Mouse (Mus musculus) left cerebral cortex, postnatal 10 days (tissue): ENCODE measurements around the gene Tbc1d1. TPM values are rescaled to one million over a fixed set of nuclear protein-coding genes. Genes with fewer than 3 reads are reported as not detected.

Source experiments
- DNase-seq, 2 experiments: peaks; one replicate each; pipeline ENCODE4 v3.0.0; 2021 to 2022; ENCODE audit warnings: low spot score in 2 of 2, mixed read lengths in 1 of 2; ENCODE audit errors: extremely low spot score in 1 of 2
- intact Hi-C: fragments of 180-260 bp; cut with DNase I; formaldehyde crosslinking; loops from one replicate; pipeline ENCODE4 v1.15.1; 2025
- total RNA-seq, 2 experiments: library from RNA; stranded (reverse); gene quantifications; 2 replicates each; pipeline ENCODE4 v1.2.3; 2021

Tbc1d1 gene
- total RNA-seq, 2 experiments from 2014 or later = 14.0 to 15.4 TPM

DNA sequence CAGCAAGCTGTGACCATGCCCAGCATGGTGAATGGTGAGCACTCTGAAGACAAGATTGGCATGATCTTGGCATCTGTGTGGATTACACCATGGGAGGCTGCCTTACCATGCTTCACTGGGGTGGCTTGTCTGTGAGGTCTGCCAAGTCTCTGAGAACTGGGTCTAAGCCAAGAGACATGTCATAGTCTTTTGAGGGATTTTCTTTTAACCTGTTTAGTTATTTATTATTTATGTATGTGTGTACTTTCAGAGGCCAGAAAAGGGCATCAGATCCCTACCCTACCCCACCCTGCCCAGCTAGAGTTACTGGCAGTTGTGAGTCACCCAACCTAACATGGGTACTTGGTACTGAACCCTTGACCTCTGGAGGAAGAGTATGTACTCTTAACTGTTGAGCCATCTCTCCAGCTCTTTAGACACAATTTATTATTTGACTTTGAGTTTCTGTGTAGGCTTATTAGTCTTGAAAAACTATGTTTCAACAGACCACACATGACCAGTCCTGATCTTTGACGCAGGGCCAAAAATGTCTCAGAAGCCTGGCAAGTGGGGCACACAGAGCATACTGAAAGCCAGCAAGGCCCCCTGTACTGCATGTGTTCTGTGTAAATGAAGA is 40.3 kb downstream of the Tbc1d1 start:
- intact Hi-C loops = no loop called here

DNA sequence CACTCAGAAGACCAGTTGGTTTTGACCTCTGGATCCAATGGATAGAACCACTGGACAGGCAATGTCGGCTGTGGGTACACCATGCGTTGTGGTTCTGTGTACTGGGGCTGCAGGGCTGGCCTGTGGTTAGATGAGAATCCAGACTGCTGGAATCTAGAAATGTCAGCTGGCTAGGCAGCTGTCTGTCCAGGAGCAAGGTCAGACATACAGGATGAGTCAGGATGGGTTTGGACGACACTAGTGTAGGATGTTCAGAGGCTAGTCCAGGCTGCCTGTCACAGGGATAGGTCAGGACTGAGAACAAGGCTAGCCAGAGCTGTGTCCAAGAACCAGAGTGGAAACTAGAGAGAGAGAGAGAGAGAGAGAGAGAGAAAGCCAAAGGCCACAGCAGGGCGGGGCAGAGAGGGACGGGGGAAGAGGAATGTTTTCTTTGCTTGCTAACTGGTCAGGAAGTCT is 40.8 kb downstream of the Tbc1d1 start:
- intact Hi-C loops = no loop called here
- DNase-seq = peak in 1 of 2 experiments; percentile 32

More for the DNA sequence above, 40.3 kb downstream of the Tbc1d1 start:
- DNase-seq = no peak

DNA sequence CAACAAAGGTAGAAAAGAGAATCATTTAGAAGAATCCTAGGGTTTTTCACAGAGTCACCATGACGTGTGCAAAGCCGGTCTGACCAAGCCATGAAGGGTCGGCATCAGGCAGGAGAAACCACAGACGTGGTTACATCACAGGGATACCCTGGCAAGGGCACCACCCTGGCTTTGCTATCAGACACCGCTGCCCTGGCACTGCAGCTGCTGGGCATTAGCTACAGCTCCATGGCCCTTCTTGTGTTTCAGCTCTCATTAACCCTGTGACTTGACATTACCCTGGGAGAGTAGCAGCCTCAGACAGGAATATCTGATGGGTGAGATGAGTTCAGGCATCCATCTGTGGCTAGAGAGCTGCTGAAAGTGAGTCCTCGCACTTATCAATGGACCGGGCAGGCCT is 42.5 kb downstream of the Tbc1d1 start:
- intact Hi-C loops = no loop called here
- DNase-seq = no peak

DNA sequence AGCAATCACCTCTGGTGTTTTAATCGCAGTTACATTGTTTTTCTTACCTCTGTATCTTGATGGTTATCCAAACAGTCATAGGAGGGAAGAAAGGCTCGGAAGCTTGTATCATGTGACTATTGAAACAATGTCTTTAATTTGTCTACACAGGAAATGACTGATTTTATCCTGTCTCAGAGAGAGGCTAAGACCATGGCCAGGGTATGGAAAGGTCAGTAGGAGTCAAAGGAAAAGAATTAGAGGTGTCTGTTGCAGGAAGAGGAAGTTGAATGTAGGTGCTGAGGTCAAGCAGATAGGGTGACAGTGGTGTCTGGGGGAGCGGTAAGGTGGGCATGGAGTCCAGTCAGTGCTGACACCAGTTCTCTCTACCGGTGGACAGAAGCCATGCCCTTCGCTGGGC is 45.0 kb downstream of the Tbc1d1 start:
- intact Hi-C loops = loop anchor here (5.0 kb wide), 1 partner anchor 56 kb away; no protein-coding TSS in a partner anchor
- DNase-seq = no peak

DNA sequence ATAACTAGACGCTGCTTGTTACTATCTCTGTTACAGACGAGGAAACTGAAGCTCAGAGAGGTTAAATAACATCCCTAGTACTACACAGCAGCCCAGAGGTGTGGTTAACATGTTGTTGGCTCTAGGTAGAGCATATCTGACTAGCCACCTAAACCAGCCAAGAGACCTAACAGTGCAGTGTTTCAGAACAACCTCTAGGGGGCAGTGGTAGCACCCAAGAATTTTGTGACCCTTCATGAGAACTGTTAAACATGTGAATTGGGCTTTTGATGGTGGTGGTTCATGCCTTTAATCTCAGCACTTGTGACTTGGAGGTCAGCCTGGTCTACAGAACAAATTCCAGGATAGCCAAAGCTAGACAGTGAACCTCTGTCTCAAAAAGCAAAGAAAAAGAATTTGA is 46.2 kb downstream of the Tbc1d1 start:
- no peak for DNase-seq
- intact Hi-C loops = loop anchor here (5.0 kb wide), 1 partner anchor 55 kb away; no protein-coding TSS in a partner anchor

DNA sequence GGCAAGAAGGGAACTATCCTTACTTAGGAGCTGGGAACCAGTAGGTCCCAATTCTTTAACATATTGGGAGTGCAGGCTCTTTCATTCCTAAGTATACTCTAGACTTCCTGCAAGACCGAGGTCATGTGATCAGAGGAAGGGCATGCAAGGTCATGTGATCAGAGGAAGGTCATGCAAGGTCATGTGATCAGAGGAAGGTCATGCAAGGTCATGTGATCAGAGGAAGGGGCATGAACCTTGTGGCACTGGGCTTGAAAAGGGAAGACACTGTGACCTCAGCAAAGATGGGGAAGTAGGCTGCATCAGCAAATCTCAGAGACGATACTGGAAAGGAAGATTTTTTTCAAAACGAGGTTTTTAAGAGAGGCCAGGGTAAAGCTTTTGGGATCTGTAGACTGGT is 49.5 kb downstream of the Tbc1d1 start:
- no peak for DNase-seq
- intact Hi-C loops = no loop called here

DNA sequence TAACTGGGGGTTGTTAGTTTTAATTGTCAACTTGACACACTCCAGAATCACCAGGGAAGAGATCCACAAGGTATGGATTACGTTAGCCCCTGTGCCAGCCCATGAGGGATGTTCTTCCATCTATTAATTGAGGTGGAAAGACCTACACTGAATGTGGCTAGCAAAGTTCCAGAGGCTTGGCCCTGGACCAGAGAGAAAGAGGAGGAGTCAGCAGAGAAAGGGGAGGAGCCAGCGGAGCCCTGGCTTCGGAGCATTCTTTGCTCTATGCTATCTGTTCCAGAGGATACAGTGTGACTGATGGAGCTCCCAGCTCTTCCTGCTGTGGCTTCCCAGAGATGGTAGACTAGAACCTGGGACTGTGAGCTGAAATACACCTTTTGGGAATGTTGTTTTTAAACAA is 50.3 kb downstream of the Tbc1d1 start:
- no peak for DNase-seq
- intact Hi-C loops = no loop called here

DNA sequence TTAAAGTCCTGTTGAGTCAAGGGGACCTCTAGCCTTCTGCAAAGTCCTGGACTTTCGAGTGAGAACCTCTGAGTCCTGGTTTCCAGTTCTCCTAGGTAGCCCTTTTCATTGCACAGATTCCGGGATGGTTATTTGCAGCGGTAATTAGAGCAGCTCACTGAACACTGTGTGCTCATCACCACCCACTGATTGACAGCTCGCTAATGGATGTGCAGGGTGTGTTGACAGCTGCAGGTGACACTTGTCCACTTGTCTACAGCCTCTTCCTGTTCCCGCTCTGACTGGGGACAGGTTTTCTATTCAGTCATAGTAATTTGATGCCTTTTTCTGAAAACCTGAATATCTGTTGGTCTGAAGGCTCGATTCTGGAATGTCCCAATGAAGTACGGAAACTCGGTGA is 50.8 kb downstream of the Tbc1d1 start:
- no peak for DNase-seq
- intact Hi-C loops = no loop called here

DNA sequence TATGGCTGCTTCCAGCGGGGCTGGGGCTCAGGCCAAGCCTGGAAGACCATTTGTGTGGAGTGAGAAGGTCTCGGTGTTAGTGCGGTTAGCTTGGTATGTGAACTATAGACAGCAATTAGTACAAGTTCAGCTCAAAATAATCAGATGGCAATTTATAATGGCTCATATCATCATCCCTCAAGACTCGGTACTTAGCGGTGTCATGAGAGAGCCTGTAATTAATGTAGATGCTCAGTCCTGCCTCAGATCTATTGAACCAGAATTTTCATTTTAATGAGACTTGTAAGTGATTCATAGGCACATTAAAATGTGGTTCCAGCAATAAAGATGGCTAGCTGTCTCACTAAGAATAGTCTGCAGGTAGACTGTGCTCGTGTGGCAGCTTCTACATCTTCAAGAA is 51.7 kb downstream of the Tbc1d1 start:
- intact Hi-C loops = no loop called here
- no peak for DNase-seq

DNA sequence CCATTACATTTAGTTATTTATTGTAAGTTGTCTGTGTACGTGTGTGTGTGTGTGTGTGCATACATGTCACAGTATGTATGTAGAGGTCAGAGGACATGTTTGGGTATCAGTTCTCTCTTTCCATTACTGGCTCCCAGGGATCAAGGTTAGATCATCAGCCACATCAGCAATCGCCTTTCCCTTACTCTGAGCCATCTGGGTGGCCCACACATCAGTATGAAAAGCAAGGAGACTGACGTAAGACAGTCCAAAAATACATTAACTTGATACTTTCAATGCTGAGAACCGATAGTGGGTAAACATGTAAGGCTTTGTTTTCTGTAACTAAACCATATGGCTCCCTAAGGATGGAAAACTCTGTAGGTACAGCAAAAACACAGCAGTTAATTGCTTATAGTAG is 54.7 kb downstream of the Tbc1d1 start:
- DNase-seq = no peak
- intact Hi-C loops = no loop called here

DNA sequence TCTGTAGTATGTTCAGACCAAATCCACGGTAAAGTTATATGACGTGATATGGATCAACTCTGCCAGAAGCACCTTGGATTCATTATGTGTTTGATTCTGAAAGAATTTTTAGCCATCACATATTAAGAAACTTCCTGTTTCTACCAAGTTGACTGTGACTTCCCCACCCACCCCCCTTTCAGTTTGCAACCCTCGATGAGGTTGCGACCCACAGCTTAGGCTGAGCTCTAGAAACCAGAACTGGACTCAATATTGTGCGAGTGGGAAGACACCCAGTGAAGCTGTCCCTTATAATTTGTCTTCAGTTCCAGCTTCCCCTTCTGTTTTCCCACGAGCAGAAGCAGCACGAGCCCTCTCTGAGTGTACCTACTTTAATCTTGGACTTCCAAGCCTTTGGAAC is 55.2 kb downstream of the Tbc1d1 start:
- DNase-seq = no peak
- intact Hi-C loops = no loop called here

DNA sequence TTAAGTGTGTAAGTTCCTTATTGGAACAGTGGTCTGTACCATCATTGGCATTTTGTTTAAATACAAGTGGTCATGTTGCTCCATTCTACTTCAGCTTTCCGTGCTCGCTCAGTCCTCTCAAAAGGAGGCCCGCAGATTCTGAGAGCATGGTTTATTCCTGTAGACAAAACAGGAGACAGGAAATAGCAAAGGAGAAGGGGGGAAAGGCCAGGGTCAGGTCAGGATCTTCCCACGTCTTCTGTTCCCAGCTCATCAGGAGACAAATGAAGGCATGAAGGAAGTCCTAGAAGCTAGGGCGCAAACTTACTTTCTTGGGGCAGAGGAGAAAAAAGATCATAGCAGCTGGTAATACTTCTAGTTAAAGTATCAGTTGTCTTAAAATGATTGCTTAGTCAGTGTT is 56.1 kb downstream of the Tbc1d1 start:
- DNase-seq = no peak
- intact Hi-C loops = no loop called here

DNA sequence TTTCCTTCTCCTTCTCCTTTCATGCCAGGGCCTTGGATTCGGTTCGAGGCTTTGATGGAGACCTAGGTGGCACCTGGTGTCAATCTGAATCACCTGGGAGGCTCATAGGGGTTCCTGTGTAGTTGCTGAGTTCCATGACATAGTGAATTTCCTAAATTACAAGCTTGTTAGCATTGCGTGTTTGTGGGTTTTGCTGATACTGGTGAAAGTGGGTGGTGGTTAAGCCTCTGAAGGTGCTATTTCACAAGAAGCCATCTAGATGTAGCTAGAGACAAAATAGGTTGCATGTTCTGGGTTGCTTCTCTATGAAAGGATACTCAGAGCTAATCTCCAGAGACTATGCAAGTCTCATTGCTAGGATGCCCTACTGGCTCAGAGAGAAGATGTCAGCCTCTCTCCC is 56.5 kb downstream of the Tbc1d1 start:
- intact Hi-C loops = no loop called here
- DNase-seq = no peak

DNA sequence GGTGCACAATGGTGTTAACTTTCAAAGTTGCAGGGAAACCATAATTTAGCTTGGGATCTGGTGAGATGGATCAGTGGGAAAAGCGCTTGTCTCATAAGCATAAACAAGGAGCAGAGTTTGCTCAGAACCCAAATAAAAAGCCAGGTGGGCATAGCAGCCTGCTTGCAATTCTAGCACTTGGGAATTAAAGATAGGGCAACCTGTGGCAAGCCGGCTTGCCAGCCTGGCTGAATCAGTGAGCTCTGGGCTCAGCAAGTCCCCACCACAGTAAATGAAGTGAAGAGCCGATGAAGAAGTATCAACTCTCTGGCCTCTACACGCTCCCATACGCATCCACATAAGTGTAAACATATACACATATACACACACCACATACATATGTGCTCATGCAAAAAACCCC is 59.7 kb downstream of the Tbc1d1 start:
- no peak for DNase-seq
- intact Hi-C loops = no loop called here

DNA sequence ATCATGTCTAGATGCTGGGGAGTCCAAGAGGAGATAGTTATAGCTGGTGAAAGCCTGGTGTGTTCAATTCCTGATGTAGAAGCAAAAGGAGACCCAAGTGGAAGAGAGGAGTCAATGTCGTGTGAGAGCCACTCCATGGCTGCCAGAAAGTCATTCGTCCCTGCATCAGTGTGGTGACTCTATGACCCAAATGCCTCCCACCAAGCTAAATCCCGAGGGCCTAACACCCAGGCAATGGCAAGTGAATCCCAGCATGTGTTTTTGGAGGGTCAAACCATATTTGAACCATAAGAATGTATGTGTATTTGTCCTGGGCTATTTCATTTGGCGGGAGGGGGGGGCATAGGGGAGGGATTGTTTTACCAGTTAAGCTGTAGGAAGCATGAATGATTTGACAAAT is 60.2 kb downstream of the Tbc1d1 start:
- intact Hi-C loops = no loop called here
- DNase-seq = no peak

DNA sequence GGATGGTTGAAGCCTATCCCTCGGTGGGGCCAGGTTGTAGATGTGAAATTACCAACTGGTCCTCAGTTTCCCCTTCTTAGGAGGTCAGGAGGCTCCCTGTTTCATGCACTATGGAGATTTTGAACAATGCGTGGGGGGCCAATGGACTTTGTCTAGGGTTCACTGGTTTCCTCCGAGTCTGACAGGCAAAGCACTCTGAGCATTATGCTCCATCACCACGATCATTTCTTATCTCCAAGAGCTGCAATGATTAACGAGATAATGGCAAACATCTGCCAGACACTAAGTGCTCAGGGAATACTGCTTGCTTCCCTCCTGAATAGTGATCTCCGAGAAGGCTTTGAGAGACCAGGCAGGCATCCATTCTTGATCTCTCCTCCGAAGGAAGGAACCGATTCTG is 61.2 kb downstream of the Tbc1d1 start:
- no peak for DNase-seq
- intact Hi-C loops = no loop called here

DNA sequence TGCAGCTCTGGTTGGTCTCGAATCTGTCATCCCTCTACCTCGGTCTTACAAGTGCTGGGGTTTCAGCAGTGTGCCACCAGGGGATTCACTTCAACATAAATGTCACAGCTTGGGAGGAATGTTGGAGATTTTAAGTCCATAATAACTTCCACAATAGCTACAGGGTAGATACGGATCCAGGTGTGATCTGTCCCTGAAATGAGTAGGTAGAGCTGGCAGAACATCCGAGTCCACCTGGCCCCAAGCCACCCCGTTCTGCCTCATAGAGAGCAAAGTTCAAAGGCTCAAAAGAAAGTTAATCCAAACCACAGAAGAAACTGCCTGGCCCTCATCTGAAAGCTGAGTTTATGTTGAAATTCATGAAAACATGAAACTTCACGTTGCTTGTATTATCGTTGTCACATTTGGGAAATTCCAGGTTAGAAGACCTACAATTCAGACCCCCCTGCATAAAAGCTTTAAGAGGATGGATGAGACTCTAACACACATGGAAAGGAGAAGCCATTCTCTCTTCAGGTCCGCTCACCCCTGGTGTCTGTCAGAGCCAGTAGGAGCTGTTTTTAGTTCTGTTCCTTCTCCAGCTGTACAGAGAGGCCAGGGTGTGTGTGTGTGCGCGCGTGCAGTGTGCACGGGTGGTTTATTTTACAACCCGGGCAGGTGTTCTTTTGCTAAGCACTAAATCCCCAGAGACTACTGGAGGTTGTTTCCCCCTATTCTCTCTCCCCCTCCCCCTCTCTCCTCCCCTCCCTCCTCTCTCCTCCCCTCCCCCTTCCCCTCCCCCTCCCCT is 61.9 kb downstream of the Tbc1d1 start:
- DNase-seq = no peak
- intact Hi-C loops = no loop called here

DNA sequence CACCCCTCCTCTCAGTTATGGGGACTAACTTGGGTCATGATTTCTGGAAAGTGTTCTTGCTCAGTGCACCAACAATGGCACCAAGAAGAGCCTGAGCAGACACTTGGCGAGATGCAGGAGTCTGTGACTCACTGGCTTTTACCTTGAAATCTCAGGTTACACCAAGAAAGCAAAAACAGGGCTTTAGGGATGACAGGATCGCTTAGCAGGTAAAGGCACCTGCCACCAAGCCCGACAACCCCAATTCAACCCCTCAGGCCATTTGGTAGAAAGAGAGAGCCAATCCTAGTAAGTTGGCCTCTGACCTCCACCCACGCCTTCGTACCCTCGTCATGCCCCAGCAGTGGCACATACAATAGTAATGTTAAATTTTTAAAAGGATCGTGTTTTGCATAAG is 62.5 kb downstream of the Tbc1d1 start:
- intact Hi-C loops = no loop called here
- DNase-seq = no peak

DNA sequence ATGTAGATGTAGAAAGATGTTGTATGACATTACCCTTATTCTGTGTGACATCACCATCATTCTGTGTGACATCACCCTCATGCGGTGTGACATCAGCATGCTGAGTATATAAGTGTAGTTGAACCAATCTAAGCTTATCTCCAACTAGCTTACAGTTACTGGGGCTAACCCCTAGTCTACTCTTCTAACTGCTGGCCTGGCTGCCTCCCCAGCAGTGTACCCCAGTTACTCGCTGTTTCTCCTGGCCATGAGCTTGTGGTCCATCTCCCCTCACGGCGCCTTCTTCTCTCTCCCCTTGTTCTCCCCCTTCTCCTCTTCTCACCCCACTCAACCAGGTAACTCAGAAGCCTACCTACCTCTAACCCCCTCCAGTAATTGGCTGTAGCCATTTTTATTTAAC is 64.7 kb downstream of the Tbc1d1 start:
- DNase-seq = no peak
- intact Hi-C loops = no loop called here

DNA sequence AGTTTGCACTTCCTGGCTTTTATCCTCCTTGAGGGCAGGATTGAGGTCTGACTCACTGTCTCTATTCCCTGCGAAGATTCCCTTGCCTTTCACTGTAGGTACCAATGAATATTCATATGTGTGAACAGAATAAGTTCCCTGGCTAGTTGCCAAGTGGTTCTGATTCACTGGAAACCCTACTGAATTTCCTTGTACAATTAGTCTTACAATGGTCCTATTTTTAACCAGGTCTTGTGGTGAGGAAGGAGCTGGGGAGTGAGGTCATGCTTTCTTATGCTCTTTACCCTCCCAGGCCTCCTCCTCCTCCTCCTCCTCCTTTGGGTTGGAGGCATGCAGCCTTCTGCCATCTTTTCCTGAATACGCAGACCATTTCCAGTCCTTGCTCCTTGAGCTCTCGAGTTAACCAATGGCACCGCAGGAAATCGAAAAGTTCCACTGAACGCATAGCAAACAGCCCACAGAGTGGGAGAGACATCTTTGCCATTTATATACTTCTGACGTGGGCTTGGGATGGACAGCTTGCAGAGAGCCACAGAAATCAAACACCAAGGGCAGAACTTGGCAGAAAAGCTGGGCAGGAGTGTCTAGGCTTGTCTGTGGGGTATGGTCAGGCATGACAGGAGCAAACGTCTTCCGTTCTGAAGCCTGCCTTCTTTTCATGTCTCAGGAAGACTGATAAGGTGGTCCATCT is 68.8 kb downstream of the Tbc1d1 start:
- intact Hi-C loops = no loop called here
- peak in 1 of 2 experiments; percentile 44 for DNase-seq
